ENCODE assay signal across 8 mouse cellular contexts in genomic region chr6:31399206-31399549, GRCm38 (mm10). TPM values are rescaled to one million over a fixed set of nuclear protein-coding genes. Genes with fewer than 3 reads are reported as not detected.
DNase-seq lines count a peak whose midpoint lies in the region; ATAC-seq and TF ChIP-seq lines count a peak whose summit lies in the region.

No protein-coding gene starts in this region.

- TF ChIP-seq CTCF in C2C12 (IDR thresholded peaks at IDR 0.05; ENCODE audit: control insufficient read depth, insufficient read depth, insufficient read length), result no peak

- H3K79me2 ChIP-seq in C2C12 (ENCODE audit: control insufficient read depth, insufficient read depth), result peaks cover 55% of the 10 kb centered on the region

- peak overlapping the region; percentile 94 for H3K4me2 ChIP-seq in forebrain, embryonic 14.5 days (ENCODE audit: low read length)
- H3K4me2 ChIP-seq in liver, embryonic 13.5 days, result peak overlapping the region; percentile 85
- peak overlapping the region; percentile 96 for H3K4me2 ChIP-seq in stomach, embryonic 16.5 days (ENCODE audit: low read depth, low read length)

- 1% methylated on average over 28 of the region's 28 CpGs for WGBS in forebrain, embryonic 14.5 days
- under 1% methylated on average over 27 of the region's 28 CpGs for WGBS in liver, embryonic 13.5 days (ENCODE audit: insufficient replicate concordance)
- WGBS in stomach, embryonic 16.5 days, result under 1% methylated on average over 28 of the region's 28 CpGs

- no peaks in the 10 kb centered on the region for H3K36me3 ChIP-seq in C2C12 (ENCODE audit: control insufficient read depth, insufficient read depth)
- H3K36me3 ChIP-seq in forebrain, embryonic 14.5 days (ENCODE audit: control insufficient read depth, insufficient read depth, low read length), result no peaks in the 10 kb centered on the region
- H3K36me3 ChIP-seq in liver, embryonic 13.5 days, result no peaks in the 10 kb centered on the region
- no peaks in the 10 kb centered on the region for H3K36me3 ChIP-seq in stomach, embryonic 16.5 days (ENCODE audit: control insufficient read depth, insufficient read depth, low read length)

- H3K4me3 ChIP-seq in C2C12 (ENCODE audit: insufficient read depth, poor library complexity, severe bottlenecking), result peak overlapping the region; percentile 67
- H3K4me3 ChIP-seq in forebrain, embryonic 14.5 days (ENCODE audit: low read depth, low read length), result peak overlapping the region; percentile 98
- H3K4me3 ChIP-seq in liver, embryonic 13.5 days (replicated peaks), result peak overlapping the region; percentile 97
- peak overlapping the region; percentile 78 for H3K4me3 ChIP-seq in stomach, embryonic 16.5 days (replicated peaks; ENCODE audit: low read length)

- peak; percentile 48 for DNase-seq in embryo, embryonic 10.5 days (ENCODE audit: low spot score)
- DNase-seq in embryo, embryonic 9.5 days (ENCODE audit: extremely low spot score), result no peak
- DNase-seq in forebrain, embryonic 14.5 days (ENCODE audit: low spot score), result peak; percentile 22
- no peak for DNase-seq in liver, embryonic 13.5 days
- no peak for DNase-seq in cerebellum, adult 11-12 months

- peak overlapping the region; percentile 97 for H3K9ac ChIP-seq in forebrain, embryonic 14.5 days (ENCODE audit: low read length)
- H3K9ac ChIP-seq in liver, embryonic 13.5 days, result peak overlapping the region; percentile 99
- H3K9ac ChIP-seq in stomach, embryonic 16.5 days (ENCODE audit: low read length), result peak overlapping the region; percentile 98

- H3K27me3 ChIP-seq in C2C12 (ENCODE audit: control insufficient read depth, insufficient read depth, insufficient read length), result no peaks in the 10 kb centered on the region
- H3K27me3 ChIP-seq in forebrain, embryonic 14.5 days (replicated peaks; ENCODE audit: control insufficient read depth, insufficient read depth, low read length), result no peaks in the 10 kb centered on the region
- H3K27me3 ChIP-seq in liver, embryonic 13.5 days, result no peaks in the 10 kb centered on the region
- H3K27me3 ChIP-seq in stomach, embryonic 16.5 days (ENCODE audit: control insufficient read depth, insufficient read depth, low read length), result no peaks in the 10 kb centered on the region

- peak overlapping the region; percentile 91 for H3K27ac ChIP-seq in forebrain, embryonic 14.5 days (ENCODE audit: low read depth, low read length)
- H3K27ac ChIP-seq in liver, embryonic 13.5 days, result peak overlapping the region; percentile 92
- H3K27ac ChIP-seq in stomach, embryonic 16.5 days (ENCODE audit: low read length), result peak overlapping the region; percentile 90

- H3K4me1 ChIP-seq in forebrain, embryonic 14.5 days (ENCODE audit: control insufficient read depth, insufficient read depth, low read length), result peaks cover 19% of the 10 kb centered on the region
- peaks cover 62% of the 10 kb centered on the region for H3K4me1 ChIP-seq in liver, embryonic 13.5 days (replicated peaks)
- H3K4me1 ChIP-seq in stomach, embryonic 16.5 days (ENCODE audit: control insufficient read depth, insufficient read depth, low read length), result peaks cover 28% of the 10 kb centered on the region

- peaks cover 46% of the 10 kb centered on the region for H3K79me3 ChIP-seq in C2C12 (ENCODE audit: low read depth)

- peak overlapping the region; percentile 72 for H3ac ChIP-seq in C2C12 (ENCODE audit: control insufficient read depth, insufficient read length, low read depth)

- ATAC-seq in forebrain, embryonic 14.5 days, result peak; percentile 48
- ATAC-seq in liver, embryonic 13.5 days (ENCODE audit: low read depth), result peak; percentile 0; the same call in 1 of the 2 replicates
- peak; percentile 35; the same call in 1 of the 2 replicates for ATAC-seq in stomach, embryonic 16.5 days (ENCODE audit: insufficient read depth, low FRiP score)
- ATAC-seq in frontal cortex, adult (ENCODE audit: low TSS enrichment), result no peak

- no peaks in the 10 kb centered on the region for H3K9me3 ChIP-seq in forebrain, embryonic 14.5 days (replicated peaks; ENCODE audit: control insufficient read depth, low read length)
- H3K9me3 ChIP-seq in liver, embryonic 13.5 days (replicated peaks), result no peaks in the 10 kb centered on the region
- H3K9me3 ChIP-seq in stomach, embryonic 16.5 days (replicated peaks; ENCODE audit: control insufficient read depth, low read length), result no peaks in the 10 kb centered on the region

TF ChIP-seq in C2C12, 6 proteins besides CTCF, POLR2A, EP300 and RAD21:
- TF ChIP-seq FOSL1 (IDR thresholded peaks at IDR 0.05; ENCODE audit: insufficient read depth, low read length, poor library complexity, severe bottlenecking), result no peak
- no peak for TF ChIP-seq MYOG (IDR thresholded peaks at IDR 0.05; ENCODE audit: control insufficient read depth, extremely low read depth, insufficient read length)
- TF ChIP-seq MYOD1 (IDR thresholded peaks at IDR 0.05; ENCODE audit: control insufficient read depth, insufficient read length, low read depth), result no peak
- TF ChIP-seq CEBPB (IDR thresholded peaks at IDR 0.05; ENCODE audit: low read depth), result no peak
- TF ChIP-seq USF1 (IDR thresholded peaks at IDR 0.05; ENCODE audit: low read depth), result no peak
- TF ChIP-seq MAX (IDR thresholded peaks at IDR 0.05), result no peak

RNA-seq across cellular contexts. Expression of gene Mkln1, which starts 0.6 kb away (rescaled TPM):
- 44.9 TPM for polyA plus RNA-seq in C2C12 (2012; fragmentation: generic; extraction: Trizol)
- polyA plus RNA-seq in forebrain, embryonic 14.5 days (2014; fragmentation: Nextera tagmentation; extraction: Ambion mirVana), result 156 and 167 TPM in 2 replicates
- 144 and 182 TPM in 2 replicates for polyA plus RNA-seq in liver, embryonic 13.5 days (2015; fragmentation: Nextera tagmentation; extraction: Ambion mirVana)
- polyA plus RNA-seq in stomach, embryonic 16.5 days (2015; fragmentation: Nextera tagmentation; extraction: Ambion mirVana), result 185 TPM in 2 replicates

Comparison
In these comparisons a context has a peak if more than half of its experiments do, and no peak if none do; other contexts are left out.
1. DNase-seq: peak in embryo, embryonic 10.5 days (single experiment) and forebrain, embryonic 14.5 days (single experiment); none in embryo, embryonic 9.5 days (single experiment), liver, embryonic 13.5 days (single experiment) and cerebellum, adult 11-12 months (single experiment).
2. Peak in every context shown above with its lines, with median percentiles within 50 percentile points of each other: H3K4me3 ChIP-seq, H3K27ac ChIP-seq, H3K4me2 ChIP-seq and H3K9ac ChIP-seq.